Mouse (Mus musculus) gastrocnemius, postnatal 25 days (tissue): ENCODE measurements around the gene Atp6v1g3. TPM values are rescaled to one million over a fixed set of nuclear protein-coding genes. Genes with fewer than 3 reads are reported as not detected.

Experiments used
- total RNA-seq, 2 experiments: library from RNA; stranded (reverse); gene quantifications; 1 replicate in 1 of 2; 2 replicates in 1 of 2; pipeline ENCODE4 v1.2.3; 2021

The Atp6v1g3 gene
- total RNA-seq, 2 experiments from 2014 or later: not detected

Other genes starting within 250 kb of the Atp6v1g3 start
- gene Ptprc, start 98.0 kb upstream of the Atp6v1g3 start, total RNA-seq: 1 to 10 TPM; 1.4 to 2.6 TPM